Mouse (Mus musculus): ENCODE data around the gene Olfr916. TPM values are rescaled to one million over a fixed set of nuclear protein-coding genes. Genes with fewer than 3 reads are reported as not detected.

Gene Olfr916
- polyA plus RNA-seq (2015; fragmentation: Nextera tagmentation; extraction: Ambion mirVana) = not detected in 2 replicates

- H3K4me1 ChIP-seq = no peaks in the 10 kb centered on the region
- H3K9ac ChIP-seq = no peak within 1 kb of the TSS
- H3K36me3 ChIP-seq = no peaks in the 10 kb centered on the region
- no peak within 1 kb of the TSS for H3K4me3 ChIP-seq
- H3K9me3 ChIP-seq = no peaks in the 10 kb centered on the region
- no peaks in the 10 kb centered on the region for H3K27me3 ChIP-seq (replicated peaks)
- H3K4me2 ChIP-seq = no peak within 1 kb of the TSS
- 57% methylated on average over 1 of the region's 1 CpGs for WGBS
- H3K27ac ChIP-seq (replicated peaks) = no peak within 1 kb of the TSS
- ATAC-seq (ENCODE audit: extremely low read depth, insufficient number of reproducible peaks, low FRiP score, low TSS enrichment) = no peak
Measured at GRCm38 (mm10) chr9:38659775-38660174, at the start of gene Olfr916. TSS of gene Olfr916 (minus strand) at chr9:38659875.

DNA sequence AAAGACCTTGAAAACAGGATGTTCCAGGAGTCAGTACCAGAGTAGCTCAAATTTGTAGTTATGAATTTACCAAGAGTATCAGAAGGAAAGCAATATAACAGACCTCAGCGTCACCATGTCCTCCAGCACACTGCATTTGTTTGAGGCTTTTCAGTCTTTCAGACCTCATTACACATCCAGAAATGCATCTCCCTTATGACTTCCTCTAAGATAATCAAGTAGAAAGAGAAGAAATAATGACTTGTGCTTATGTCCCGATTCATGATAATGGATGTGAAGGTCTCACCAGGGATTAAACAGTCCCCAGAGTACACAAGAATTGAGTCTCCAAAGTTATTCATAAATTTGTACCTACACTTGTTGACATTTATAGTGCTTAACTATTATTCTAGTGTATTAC lies 14.8 kb upstream of the Olfr916 start, which contains the start of gene Olfr918:
TSS of gene Olfr918 (minus strand) at position 101 of the 400 bp plus-strand sequence.
- H3K4me1 ChIP-seq = no peaks in the 10 kb centered on the region
- H3K4me2 ChIP-seq = no peak within 1 kb of the TSS
- no peaks in the 10 kb centered on the region for H3K36me3 ChIP-seq
- ATAC-seq (ENCODE audit: extremely low read depth, insufficient number of reproducible peaks, low FRiP score, low TSS enrichment) = no peak
- H3K9ac ChIP-seq = no peak within 1 kb of the TSS
- no peaks in the 10 kb centered on the region for H3K9me3 ChIP-seq
- 77% methylated on average over 2 of the region's 2 CpGs for WGBS
- H3K4me3 ChIP-seq = no peak within 1 kb of the TSS
- no peak within 1 kb of the TSS for H3K27ac ChIP-seq (replicated peaks)
- no peaks in the 10 kb centered on the region for H3K27me3 ChIP-seq (replicated peaks)

GRCm38 (mm10) chr9:38672887-38673286 lies 13.2 kb upstream of the Olfr916 start:
- H3K36me3 ChIP-seq = no peaks in the 10 kb centered on the region
- no peak overlapping the region for H3K9ac ChIP-seq
- H3K27me3 ChIP-seq (replicated peaks) = no peaks in the 10 kb centered on the region
- no peaks in the 10 kb centered on the region for H3K4me1 ChIP-seq
- no peaks in the 10 kb centered on the region for H3K9me3 ChIP-seq
- no peak overlapping the region for H3K4me3 ChIP-seq
- WGBS = 74% methylated on average over 2 of the region's 2 CpGs
- no peak overlapping the region for H3K4me2 ChIP-seq
- no peak for ATAC-seq (ENCODE audit: extremely low read depth, insufficient number of reproducible peaks, low FRiP score, low TSS enrichment)
- H3K27ac ChIP-seq (replicated peaks) = no peak overlapping the region

DNA sequence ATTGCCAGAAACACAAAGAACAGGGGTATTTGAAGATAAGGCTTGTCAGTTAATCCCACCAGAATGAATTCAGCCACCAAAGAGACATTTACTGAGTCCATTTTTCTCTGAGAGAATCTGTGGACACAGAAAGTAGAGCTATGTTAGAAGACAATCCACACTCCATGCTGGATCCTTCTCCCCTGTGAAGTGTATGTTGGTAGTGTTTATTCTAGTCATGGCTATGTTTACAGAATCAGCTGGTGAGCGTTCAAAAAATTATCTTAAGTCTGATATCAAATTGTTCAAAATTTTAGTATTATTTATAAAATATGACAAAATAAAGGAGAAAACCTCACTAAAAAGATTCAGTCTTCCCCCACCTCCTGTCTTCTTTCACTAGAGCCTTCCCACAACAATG lies 6.1 kb upstream of the Olfr916 start, which contains the start of gene Olfr917:
TSS of gene Olfr917 (minus strand) at position 101 of the 400 bp plus-strand sequence.
- WGBS = 70% methylated on average over 1 of the region's 1 CpGs
- Histone ChIP-seq H3K9ac (no peak within 1 kb of the TSS), H3K36me3 (no peaks in the 10 kb centered on the region), H3K27ac (replicated peaks) (no peak within 1 kb of the TSS), H3K4me3 (no peak within 1 kb of the TSS), H3K4me2 (no peak within 1 kb of the TSS), H3K4me1 (no peaks in the 10 kb centered on the region), H3K9me3 (no peaks in the 10 kb centered on the region), H3K27me3 (replicated peaks) (no peaks in the 10 kb centered on the region)
- ATAC-seq (ENCODE audit: extremely low read depth, insufficient number of reproducible peaks, low FRiP score, low TSS enrichment) = no peak

DNA sequence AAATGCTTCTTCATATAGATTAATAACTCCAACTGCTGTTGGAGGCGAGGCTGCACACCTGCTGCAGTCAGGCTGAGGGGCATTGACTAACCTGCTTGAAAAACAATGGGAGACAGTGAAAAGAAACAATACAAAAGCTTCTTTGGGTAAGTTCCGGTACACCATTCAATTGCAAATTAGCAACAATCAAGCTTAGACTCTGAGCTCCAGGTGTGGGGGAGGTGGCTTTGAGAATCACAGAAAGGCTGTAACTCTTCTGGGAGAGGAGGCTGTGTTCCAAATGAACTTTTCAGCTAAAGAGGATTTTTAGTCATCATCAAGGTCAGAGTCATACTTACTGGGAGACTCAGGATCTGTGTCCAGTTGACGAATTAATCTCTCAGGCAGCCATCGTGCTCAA lies 27.3 kb downstream of the Olfr916 start:
- ATAC-seq (ENCODE audit: extremely low read depth, insufficient number of reproducible peaks, low FRiP score, low TSS enrichment) = no peak
- H3K36me3 ChIP-seq = no peaks in the 10 kb centered on the region
- 68% methylated on average over 4 of the region's 4 CpGs for WGBS
- H3K9ac ChIP-seq = no peak overlapping the region
- H3K27me3 ChIP-seq (replicated peaks) = no peaks in the 10 kb centered on the region
- no peaks in the 10 kb centered on the region for H3K4me1 ChIP-seq
- H3K27ac ChIP-seq (replicated peaks) = no peak overlapping the region
- H3K9me3 ChIP-seq = peaks cover 3% of the 10 kb centered on the region; the same call in 1 of the 2 replicates
- H3K4me3 ChIP-seq = no peak overlapping the region
- H3K4me2 ChIP-seq = no peak overlapping the region

Other genes with a start within 250 kb of the Olfr916 start
- gene Olfr901, start 230.4 kb downstream of the Olfr916 start, polyA plus RNA-seq (2015; fragmentation: Nextera tagmentation; extraction: Ambion mirVana) = not detected in 2 replicates
- not detected in 2 replicates for gene Olfr902, start 212.2 kb downstream of the Olfr916 start, polyA plus RNA-seq (2015; fragmentation: Nextera tagmentation; extraction: Ambion mirVana)
- gene Olfr904, start 196.7 kb downstream of the Olfr916 start, polyA plus RNA-seq (2015; fragmentation: Nextera tagmentation; extraction: Ambion mirVana) = not detected in 2 replicates
- not detected in 2 replicates for gene Olfr905, start 188.8 kb downstream of the Olfr916 start, polyA plus RNA-seq (2015; fragmentation: Nextera tagmentation; extraction: Ambion mirVana)
- gene Olfr906, start 172.8 kb downstream of the Olfr916 start, polyA plus RNA-seq (2015; fragmentation: Nextera tagmentation; extraction: Ambion mirVana) = not detected in 2 replicates
- gene Olfr907, start 164.1 kb downstream of the Olfr916 start, polyA plus RNA-seq (2015; fragmentation: Nextera tagmentation; extraction: Ambion mirVana) = not detected in 2 replicates
- not detected in 2 replicates for gene Olfr911-ps1, start 138.3 kb downstream of the Olfr916 start, polyA plus RNA-seq (2015; fragmentation: Nextera tagmentation; extraction: Ambion mirVana)
- gene Olfr910, start 122.0 kb downstream of the Olfr916 start, polyA plus RNA-seq (2015; fragmentation: Nextera tagmentation; extraction: Ambion mirVana) = not detected in 2 replicates
- gene Olfr912, start 79.7 kb downstream of the Olfr916 start, polyA plus RNA-seq (2015; fragmentation: Nextera tagmentation; extraction: Ambion mirVana) = not detected in 2 replicates
- not detected in 2 replicates for gene Olfr913, start 67.1 kb downstream of the Olfr916 start, polyA plus RNA-seq (2015; fragmentation: Nextera tagmentation; extraction: Ambion mirVana)
- not detected in 2 replicates for gene Olfr914, start 54.8 kb downstream of the Olfr916 start, polyA plus RNA-seq (2015; fragmentation: Nextera tagmentation; extraction: Ambion mirVana)
- not detected in 2 replicates for gene Olfr917, start 6.0 kb upstream of the Olfr916 start, polyA plus RNA-seq (2015; fragmentation: Nextera tagmentation; extraction: Ambion mirVana)
- not detected in 2 replicates for gene Olfr918, start 14.7 kb upstream of the Olfr916 start, polyA plus RNA-seq (2015; fragmentation: Nextera tagmentation; extraction: Ambion mirVana)
- gene Olfr919, start 43.8 kb upstream of the Olfr916 start, polyA plus RNA-seq (2015; fragmentation: Nextera tagmentation; extraction: Ambion mirVana) = not detected in 2 replicates
- gene Vwa5a, start 58.4 kb upstream of the Olfr916 start, polyA plus RNA-seq (2015; fragmentation: Nextera tagmentation; extraction: Ambion mirVana) = 16.3 and 18.8 TPM in 2 replicates
- gene Olfr920, start 92.4 kb upstream of the Olfr916 start, polyA plus RNA-seq (2015; fragmentation: Nextera tagmentation; extraction: Ambion mirVana) = 0.07 TPM in 1 of 2 replicates, not detected in the other
- gene Olfr921, start 113.2 kb upstream of the Olfr916 start, polyA plus RNA-seq (2015; fragmentation: Nextera tagmentation; extraction: Ambion mirVana) = not detected in 2 replicates
- gene Olfr922, start 154.7 kb upstream of the Olfr916 start, polyA plus RNA-seq (2015; fragmentation: Nextera tagmentation; extraction: Ambion mirVana) = not detected in 2 replicates
- gene Olfr923, start 166.7 kb upstream of the Olfr916 start, polyA plus RNA-seq (2015; fragmentation: Nextera tagmentation; extraction: Ambion mirVana) = not detected in 2 replicates
- gene Olfr924, start 184.6 kb upstream of the Olfr916 start, polyA plus RNA-seq (2015; fragmentation: Nextera tagmentation; extraction: Ambion mirVana) = not detected in 2 replicates
- gene Olfr26, start 195.2 kb upstream of the Olfr916 start, polyA plus RNA-seq (2015; fragmentation: Nextera tagmentation; extraction: Ambion mirVana) = not detected in 2 replicates
- gene Olfr926, start 217.3 kb upstream of the Olfr916 start, polyA plus RNA-seq (2015; fragmentation: Nextera tagmentation; extraction: Ambion mirVana) = not detected in 2 replicates

Measured in heart, embryonic 13.5 days (tissue).